Mouse (Mus musculus) megakaryocyte, adult 5-6 weeks (primary cell): Measurements from ENCODE around the gene Btbd8. TPM values are rescaled to one million over a fixed set of nuclear protein-coding genes. Genes with fewer than 3 reads are reported as not detected.

Experiments
- ATAC-seq: 2 replicates; pipeline ENCODE4 v1.8.0; 2016; ENCODE audit warnings: mild to moderate bottlenecking, inconsistent platforms; ENCODE audit not compliant: poor library complexity, severe bottlenecking
- total RNA-seq, 2 experiments: library from RNA; stranded (forward) in 1 of 2; stranded (reverse) in 1 of 2; fragments of 153-499, 151-499 nt in 1 of 2; fragments of 221-1000, 200-1000 nt in 1 of 2; gene quantifications; 2 replicates each; pipeline versions ENCODE4 v1.2.3 to v1.2.4; 2015 to 2017

Gene Btbd8
- total RNA-seq, 2 experiments from 2014 or later: 0.99 to 2.7 TPM

DNA sequence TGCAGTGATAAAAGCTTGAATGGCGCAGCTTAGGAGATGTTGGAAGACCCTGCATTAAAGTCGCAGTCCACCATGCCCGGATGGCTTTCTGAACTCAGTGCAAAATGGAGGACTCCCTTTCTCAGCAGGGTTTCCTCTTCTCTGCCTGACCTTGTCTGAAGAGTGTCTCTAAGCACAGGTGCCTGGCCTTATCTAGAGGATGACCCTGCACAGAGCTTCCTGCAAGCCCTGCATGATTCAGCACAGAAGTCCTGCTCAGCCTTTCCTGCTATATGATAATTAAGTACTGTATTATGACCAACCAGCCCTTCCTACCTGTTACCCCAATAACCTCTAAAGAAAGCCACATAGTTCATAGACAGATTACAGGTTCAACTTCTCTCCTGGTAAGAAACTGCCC, 77.7 kb downstream of the Btbd8 start:
- ATAC-seq: no peak

DNA sequence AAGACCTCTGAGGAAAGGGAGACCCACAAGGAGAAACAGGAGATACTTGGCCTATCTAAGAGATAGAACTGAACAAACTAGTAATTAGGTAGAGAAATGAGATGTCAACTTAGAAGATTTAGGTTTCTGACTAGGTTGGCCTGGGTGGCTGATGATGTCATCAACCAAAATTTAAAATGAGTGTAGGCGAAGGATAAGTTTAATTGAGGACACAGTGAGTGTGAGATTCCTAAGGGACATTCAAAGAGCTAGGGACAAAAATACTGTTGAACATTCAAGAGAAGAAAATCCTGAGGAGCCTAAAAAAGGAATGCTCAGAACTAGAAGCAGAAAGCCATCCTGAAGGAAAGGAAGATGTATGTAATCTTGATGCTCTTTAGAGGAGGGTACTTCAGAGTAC, 78.3 kb downstream of the Btbd8 start:
- ATAC-seq: no peak

DNA sequence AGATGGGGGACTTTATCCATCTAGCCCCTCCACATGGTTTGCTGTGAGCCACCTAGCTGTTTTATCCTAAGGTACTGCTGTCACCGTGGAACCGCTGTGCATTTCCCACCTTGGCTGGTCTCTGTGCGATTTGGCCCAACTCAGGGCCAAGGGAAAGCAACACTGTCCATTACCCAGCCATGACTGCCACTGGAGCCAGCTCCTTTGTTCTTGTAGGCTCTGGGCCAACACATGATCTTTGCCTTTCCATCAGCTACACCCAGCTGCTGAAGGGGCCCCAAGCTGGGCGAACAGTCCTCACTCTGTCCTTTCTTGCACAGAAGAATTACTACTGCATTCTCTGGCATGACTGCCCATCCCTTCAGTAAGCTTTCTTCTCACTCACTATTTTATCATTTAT, 80.8 kb downstream of the Btbd8 start:
- no peak for ATAC-seq

DNA sequence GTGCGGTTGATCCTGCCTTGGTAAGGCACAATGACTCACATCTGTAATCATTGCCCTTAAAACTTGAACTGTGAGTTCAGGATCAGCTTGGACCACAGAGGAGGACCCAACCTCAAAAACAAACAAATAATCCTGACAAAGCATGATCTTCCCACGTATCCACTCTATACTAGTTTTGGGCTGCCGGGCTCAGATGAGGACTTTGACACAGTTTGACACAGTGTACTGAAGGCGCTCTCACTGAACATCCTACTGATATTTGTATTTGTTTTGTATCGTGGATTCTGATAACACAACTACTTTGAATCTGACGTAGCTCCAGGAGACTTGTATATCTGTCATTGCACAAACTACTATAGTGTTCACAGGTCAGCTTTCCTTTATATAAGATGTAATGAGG, 83.6 kb downstream of the Btbd8 start:
- no peak for ATAC-seq

DNA sequence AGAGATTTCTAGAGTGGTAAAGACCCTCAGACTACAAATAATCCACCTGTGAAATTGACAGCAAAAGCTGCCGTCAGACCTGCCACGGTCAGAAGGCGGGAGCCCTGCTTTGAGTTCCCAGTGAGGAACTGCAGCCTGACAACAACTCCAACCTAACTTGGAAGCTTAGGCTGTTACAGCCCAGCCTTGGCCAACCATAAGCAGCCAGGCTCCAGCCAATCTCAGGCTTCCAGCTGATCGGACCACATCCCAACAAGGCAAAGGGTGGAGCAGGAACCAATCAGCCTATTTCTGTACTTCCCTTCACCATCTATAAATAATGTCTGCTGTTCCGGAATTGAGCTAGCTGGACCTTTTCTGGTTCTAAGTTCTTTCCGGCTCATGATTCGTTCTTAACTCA, 84.1 kb downstream of the Btbd8 start:
- ATAC-seq: peak; percentile 82

DNA sequence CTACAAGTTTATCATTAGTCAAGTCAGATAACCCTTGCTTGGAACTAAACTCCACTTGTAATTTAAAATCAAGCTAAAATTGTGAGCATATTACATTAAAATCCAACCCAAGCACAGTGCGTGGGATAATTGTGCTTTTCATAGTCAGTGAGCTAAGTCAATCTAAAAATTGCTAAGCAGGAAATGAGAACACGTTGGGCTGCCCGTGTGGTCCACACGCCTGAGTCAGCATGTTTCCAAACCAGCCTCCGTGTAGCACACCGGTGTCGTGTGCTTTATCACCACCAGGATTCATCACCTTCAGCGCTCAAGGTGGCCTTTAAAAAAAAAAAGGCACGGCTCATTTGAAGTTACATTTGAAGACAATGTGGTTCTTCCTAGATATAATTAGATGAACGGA, 86.5 kb downstream of the Btbd8 start:
- peak; percentile 80 for ATAC-seq

DNA sequence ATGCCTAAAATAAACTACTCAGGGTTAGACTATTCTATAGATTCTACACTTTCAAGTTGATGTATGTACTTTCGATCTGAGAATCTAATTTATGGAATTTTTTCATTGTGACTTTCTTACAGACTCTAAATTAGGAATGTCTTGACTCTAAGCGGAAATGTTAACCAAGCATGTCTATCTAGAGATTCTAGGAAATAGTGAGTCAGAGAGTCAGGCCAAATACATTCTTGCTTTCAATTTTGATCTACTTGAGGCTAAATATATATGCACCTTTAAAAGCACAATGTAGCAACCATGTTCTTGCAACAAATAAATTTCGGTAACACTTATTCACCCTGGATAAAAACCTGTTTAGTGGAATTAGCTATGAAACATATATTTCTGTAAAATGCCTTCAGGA, 91.1 kb downstream of the Btbd8 start:
- ATAC-seq: no peak

DNA sequence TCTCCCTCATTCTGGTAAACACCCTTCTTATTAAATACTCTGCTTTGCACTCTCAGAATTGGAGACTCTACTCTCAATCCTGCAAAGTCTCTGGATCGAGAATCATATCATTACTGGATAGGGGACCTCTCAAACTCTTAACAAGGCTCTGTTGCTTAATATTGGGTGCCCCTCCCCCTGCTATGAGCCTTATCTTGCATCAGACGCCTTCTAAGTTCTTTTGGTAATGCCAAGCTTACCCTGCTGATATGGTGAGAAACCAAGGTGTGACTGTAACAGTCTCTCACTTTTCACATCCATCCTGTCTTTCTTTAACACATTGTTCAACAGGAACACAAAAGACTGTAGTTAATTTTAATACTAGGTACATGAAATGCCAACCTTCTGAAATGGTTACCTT, 95.8 kb downstream of the Btbd8 start:
- no peak for ATAC-seq

DNA sequence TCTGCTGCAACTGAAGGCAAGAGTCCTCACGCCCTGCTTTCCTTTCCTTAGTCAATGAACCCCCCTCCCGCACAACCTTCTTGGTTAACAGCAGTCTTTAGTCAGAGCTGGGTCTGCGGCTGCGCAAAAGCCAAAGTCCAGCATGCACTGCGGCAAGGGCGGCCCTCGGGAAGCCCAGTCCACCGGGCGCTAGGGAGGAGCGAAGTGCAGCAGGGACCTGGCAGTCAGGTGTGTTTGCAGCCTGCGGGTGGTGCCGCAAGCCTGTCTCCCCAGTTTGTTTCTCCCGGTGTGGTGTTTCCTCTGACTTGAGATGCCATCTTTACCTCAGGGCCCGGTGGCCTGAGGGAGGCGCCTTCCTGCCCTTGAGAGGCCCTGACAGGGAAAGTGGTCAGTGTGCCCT, 96.8 kb downstream of the Btbd8 start, which contains the start of gene 1700028K03Rik:
Gene 1700028K03Rik, plus strand, starts transcription at position 129 of the 400 bp plus-strand sequence.
- ATAC-seq: no peak

DNA sequence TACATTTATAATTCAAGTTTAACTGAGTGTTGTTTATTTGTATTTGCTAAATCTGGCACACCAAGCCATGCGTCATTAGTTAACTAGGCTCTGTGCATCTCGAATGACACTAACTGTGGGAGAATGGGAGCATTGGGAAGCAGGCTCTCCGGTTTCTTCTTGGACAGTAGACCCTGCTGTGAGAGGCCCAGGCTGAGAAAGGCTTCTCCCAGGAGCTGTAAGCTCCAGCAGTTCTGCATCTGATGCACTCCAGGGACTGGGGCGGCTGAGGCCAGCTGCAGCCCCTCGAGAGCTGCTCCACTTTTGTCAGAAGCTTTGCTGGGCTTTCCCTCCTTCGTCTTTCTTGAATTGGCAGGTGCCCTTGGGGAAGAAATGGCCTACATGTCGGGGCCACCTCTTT, 103.9 kb downstream of the Btbd8 start:
- ATAC-seq: no peak

DNA sequence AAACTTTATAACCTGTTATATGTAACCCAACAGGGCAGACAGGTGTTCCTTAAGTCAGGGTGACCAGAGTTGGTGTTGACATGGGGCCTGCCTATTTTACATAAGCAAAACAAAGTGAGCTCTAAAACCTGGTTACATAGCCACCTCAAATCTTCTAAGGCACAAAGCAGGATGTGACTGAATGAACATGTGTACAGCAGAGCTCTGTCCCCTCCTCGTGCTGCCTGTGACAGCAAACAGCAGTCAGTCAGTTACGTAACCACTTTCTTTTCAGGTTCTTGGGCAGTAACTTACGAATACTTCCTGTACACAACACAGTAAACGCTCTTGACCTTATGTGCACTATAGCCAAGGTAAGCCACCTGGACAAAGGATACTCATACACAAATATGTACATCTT, 108.1 kb downstream of the Btbd8 start:
- ATAC-seq: peak; percentile 66

DNA sequence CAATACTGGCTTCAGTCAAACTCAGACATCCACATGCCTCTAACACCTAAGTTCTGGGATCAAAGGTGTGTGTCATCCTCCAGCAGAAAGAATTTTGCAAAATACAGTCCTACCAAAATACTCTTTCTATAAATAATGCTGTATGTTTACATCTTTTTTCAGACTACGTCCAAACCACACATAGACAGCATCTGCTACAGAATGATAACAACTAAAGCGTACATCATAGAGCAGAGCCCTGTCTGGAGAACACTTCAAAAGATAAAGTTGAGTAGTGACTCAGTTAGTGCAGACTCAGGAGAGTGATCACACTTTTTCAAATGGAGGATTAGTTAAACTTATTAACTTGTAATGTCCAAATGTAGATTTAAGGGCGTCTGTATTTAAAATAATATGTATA, 110.2 kb downstream of the Btbd8 start:
- no peak for ATAC-seq

DNA sequence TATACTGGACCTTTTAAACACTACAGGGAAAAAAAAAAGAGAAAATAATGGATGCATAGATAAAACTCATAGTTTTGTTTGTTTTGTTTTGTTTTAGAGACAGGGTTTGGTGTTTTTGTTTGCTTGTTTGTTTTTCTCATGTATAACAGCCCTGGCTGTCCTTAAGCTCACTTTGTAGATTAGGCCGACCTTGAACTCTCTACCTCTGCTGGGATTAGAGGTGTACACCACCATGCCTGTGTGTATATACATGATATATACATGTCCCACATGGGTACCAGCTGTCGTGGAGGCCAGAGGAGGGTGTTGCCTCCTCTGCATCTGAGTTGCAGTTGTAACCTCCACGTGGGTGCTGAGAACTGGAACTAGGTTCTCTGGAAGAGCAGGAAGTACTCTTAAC, 110.6 kb downstream of the Btbd8 start:
- ATAC-seq: no peak

DNA sequence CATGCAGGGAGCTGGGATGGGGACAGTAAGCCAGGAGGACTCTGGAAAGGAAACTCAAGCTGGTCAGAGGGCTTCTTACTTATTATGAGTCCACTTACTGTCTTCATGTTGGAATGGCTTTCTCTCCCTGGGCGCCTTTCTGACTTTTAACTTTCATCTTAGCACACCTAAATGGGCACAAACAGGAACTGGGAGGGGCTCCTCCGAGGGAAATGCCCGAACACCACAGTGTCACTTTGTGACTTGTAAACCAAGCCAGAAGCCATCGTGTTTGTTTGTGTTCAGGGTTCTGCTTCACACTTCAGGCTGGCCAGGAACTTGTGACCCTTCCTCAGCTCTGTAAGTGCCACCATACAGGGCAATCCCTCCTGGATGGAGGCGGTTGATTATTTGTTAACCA, 116.5 kb downstream of the Btbd8 start:
- no peak for ATAC-seq

DNA sequence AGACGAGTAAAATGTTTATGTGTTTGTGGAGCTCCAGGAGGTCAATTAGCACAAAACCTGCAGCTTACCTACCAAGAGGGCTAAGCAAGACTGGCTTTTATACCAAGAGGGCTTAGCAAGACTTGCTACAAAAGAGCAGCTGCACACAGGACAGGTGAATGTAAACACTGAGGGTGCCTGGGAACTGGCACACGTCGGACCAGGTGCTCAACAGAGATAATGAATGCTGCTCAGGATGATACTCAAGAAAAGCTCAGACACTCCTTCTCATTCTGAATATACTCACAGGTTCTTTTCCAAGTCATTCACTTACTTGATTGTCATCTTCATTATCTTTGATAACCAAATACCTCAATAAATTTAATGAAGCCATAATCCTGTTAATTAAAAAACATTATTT, 119.2 kb downstream of the Btbd8 start:
- ATAC-seq: no peak

Other genes starting within 250 kb of the Btbd8 start
- 0.89 and 1.3 TPM in 2 replicates for gene Tgfbr3, start 148.4 kb upstream of the Btbd8 start, total RNA-seq (2015)
- gene Tgfbr3, start 148.4 kb upstream of the Btbd8 start, total RNA-seq (2017): 1.3 and 1.7 TPM in 2 replicates
- 0.25 and 0.41 TPM in 2 replicates for gene Brdt, start 106.8 kb upstream of the Btbd8 start, total RNA-seq (2015)
- gene Brdt, start 106.8 kb upstream of the Btbd8 start, total RNA-seq (2017): not detected in 2 replicates
- not detected in 2 replicates for gene Ephx4, start 35.3 kb upstream of the Btbd8 start, total RNA-seq (2015)
- gene Ephx4, start 35.3 kb upstream of the Btbd8 start, total RNA-seq (2017): not detected in 2 replicates
- not detected in 2 replicates for gene Lpcat2b, start 6.4 kb upstream of the Btbd8 start, total RNA-seq (2015)
- gene Lpcat2b, start 6.4 kb upstream of the Btbd8 start, total RNA-seq (2017): not detected in 2 replicates
- not detected in 2 replicates for gene Gm42669, start 69.6 kb downstream of the Btbd8 start, total RNA-seq (2015)
- 0.04 TPM in 1 of 2 replicates, not detected in the other for gene Gm42669, start 69.6 kb downstream of the Btbd8 start, total RNA-seq (2017)
- gene 1700028K03Rik, start 96.7 kb downstream of the Btbd8 start, total RNA-seq (2015): not detected in 2 replicates
- not detected in 2 replicates for gene 1700028K03Rik, start 96.7 kb downstream of the Btbd8 start, total RNA-seq (2017)
- gene Rpap2, start 159.4 kb downstream of the Btbd8 start, total RNA-seq (2015): 8.2 and 10.1 TPM in 2 replicates
- 9.9 and 11.7 TPM in 2 replicates for gene Rpap2, start 159.4 kb downstream of the Btbd8 start, total RNA-seq (2017)
- 6.0 and 6.6 TPM in 2 replicates for gene Glmn, start 159.9 kb downstream of the Btbd8 start, total RNA-seq (2015)
- gene Glmn, start 159.9 kb downstream of the Btbd8 start, total RNA-seq (2017): 2.8 and 3.9 TPM in 2 replicates